Mouse (Mus musculus): ENCODE data around the gene Xrcc2. TPM values are rescaled to one million over a fixed set of nuclear protein-coding genes. Genes with fewer than 3 reads are reported as not detected.

The Xrcc2 gene
- polyA plus RNA-seq, 1 experiment from 2014 or later: 10.2 TPM

GRCm38 (mm10) chr5:25666684-25667083 is 38.9 kb downstream of the Xrcc2 start:
- WGBS: 70% methylated on average over 9 of the region's 9 CpGs
- no peak for TF ChIP-seq CTCF (IDR thresholded peaks at IDR 0.05; ENCODE audit: low read depth)
- H3K4me1 ChIP-seq (ENCODE audit: insufficient read depth): no peaks in the 10 kb centered on the region
- no peak overlapping the region for H3K9ac ChIP-seq
- ATAC-seq (ENCODE audit: insufficient read depth) (no peak), DNase-seq (no peak)
- H3K36me3 ChIP-seq (ENCODE audit: insufficient read depth): no peaks in the 10 kb centered on the region
- H3K9me3 ChIP-seq (ENCODE audit: low read depth, low read length): no peaks in the 10 kb centered on the region
- no peak overlapping the region for H3K27ac ChIP-seq (ENCODE audit: low read depth)
- H3K27me3 ChIP-seq (ENCODE audit: insufficient read depth, low read length): no peaks in the 10 kb centered on the region
- no peak overlapping the region for H3K4me2 ChIP-seq
- H3K4me3 ChIP-seq (ENCODE audit: low read depth, low read length): no peak overlapping the region

GRCm38 (mm10) chr5:25666108-25666507 is 39.5 kb downstream of the Xrcc2 start:
- WGBS: 60% methylated on average over 4 of the region's 4 CpGs
- no peaks in the 10 kb centered on the region for H3K9me3 ChIP-seq (ENCODE audit: low read depth, low read length)
- no peak for TF ChIP-seq CTCF (IDR thresholded peaks at IDR 0.05; ENCODE audit: low read depth)
- H3K4me1 ChIP-seq (ENCODE audit: insufficient read depth): no peaks in the 10 kb centered on the region
- no peak overlapping the region for H3K9ac ChIP-seq
- DNase-seq (no peak), ATAC-seq (ENCODE audit: insufficient read depth) (no peak)
- H3K4me2 ChIP-seq: no peak overlapping the region
- no peaks in the 10 kb centered on the region for H3K36me3 ChIP-seq (ENCODE audit: insufficient read depth)
- H3K4me3 ChIP-seq (ENCODE audit: low read depth, low read length): no peak overlapping the region
- no peaks in the 10 kb centered on the region for H3K27me3 ChIP-seq (ENCODE audit: insufficient read depth, low read length)
- H3K27ac ChIP-seq (ENCODE audit: low read depth): no peak overlapping the region

DNA sequence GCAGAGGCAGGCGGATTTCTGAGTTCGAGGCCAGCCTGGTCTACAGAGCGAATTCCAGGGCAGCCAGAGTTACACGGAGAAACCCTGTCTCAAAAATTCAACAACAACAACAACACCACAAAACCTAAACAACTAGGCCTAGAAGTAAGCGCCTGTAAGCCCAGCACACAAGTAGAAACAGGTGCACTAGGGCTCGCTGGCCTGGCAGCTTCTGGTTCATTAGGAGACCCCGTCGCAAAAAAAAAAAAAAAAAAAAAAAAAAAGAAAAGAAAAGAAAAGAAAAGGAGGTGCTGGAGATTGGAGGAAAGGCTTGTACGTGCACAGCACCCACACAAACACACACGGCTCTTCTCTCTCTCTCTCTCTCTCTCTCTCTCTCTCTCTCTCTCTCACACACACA is 40.1 kb downstream of the Xrcc2 start:
- H3K4me3 ChIP-seq (ENCODE audit: low read depth, low read length): no peak overlapping the region
- DNase-seq: no peak
- H3K9me3 ChIP-seq (ENCODE audit: low read depth, low read length): no peaks in the 10 kb centered on the region
- 79% methylated on average over 10 of the region's 10 CpGs for WGBS
- H3K36me3 ChIP-seq (ENCODE audit: insufficient read depth): no peaks in the 10 kb centered on the region
- H3K27me3 ChIP-seq (ENCODE audit: insufficient read depth, low read length): no peaks in the 10 kb centered on the region
- H3K4me2 ChIP-seq: no peak overlapping the region
- no peak overlapping the region for H3K27ac ChIP-seq (ENCODE audit: low read depth)
- no peak overlapping the region for H3K9ac ChIP-seq
- no peak for TF ChIP-seq CTCF (IDR thresholded peaks at IDR 0.05; ENCODE audit: low read depth)
- no peak for ATAC-seq (ENCODE audit: insufficient read depth)
- no peaks in the 10 kb centered on the region for H3K4me1 ChIP-seq (ENCODE audit: insufficient read depth)

DNA sequence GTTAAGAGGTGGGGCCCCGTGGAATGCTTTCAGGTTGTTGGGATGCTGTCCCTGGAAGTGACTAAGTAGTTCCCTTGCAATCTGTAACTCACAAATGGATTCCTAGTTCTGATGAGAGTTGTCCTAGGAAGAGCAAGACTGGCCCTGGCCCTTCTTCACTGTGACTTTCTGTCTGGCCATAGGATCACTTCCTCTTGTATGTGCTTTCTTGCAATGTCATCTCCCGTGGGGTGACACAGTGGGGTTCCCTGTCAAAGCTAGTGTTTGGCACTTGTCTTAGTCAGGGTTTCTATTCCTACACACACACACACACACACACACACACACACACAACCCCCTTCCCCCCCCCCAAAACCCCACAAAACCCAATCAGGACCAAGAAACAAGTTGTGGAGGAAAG is 42.5 kb downstream of the Xrcc2 start:
- H3K4me1 ChIP-seq (ENCODE audit: insufficient read depth): no peaks in the 10 kb centered on the region
- no peak overlapping the region for H3K27ac ChIP-seq (ENCODE audit: low read depth)
- H3K4me3 ChIP-seq (ENCODE audit: low read depth, low read length): no peak overlapping the region
- H3K27me3 ChIP-seq (ENCODE audit: insufficient read depth, low read length): no peaks in the 10 kb centered on the region
- H3K36me3 ChIP-seq (ENCODE audit: insufficient read depth): no peaks in the 10 kb centered on the region
- H3K9ac ChIP-seq: no peak overlapping the region
- no peak for ATAC-seq (ENCODE audit: insufficient read depth)
- DNase-seq: no peak
- 78% methylated on average over 2 of the region's 2 CpGs for WGBS
- H3K9me3 ChIP-seq (ENCODE audit: low read depth, low read length): no peaks in the 10 kb centered on the region
- H3K4me2 ChIP-seq: no peak overlapping the region
- TF ChIP-seq CTCF (IDR thresholded peaks at IDR 0.05; ENCODE audit: low read depth): no peak

- peak; percentile 79; the same call in 1 of the 2 replicates for ATAC-seq (ENCODE audit: insufficient read depth)
- 8% methylated on average over 14 of the region's 14 CpGs for WGBS
- H3K4me3 ChIP-seq (ENCODE audit: low read depth, low read length): peak overlapping the region; percentile 17
These were observed 51.0 kb downstream of the Xrcc2 start for GRCm38 (mm10) chr5:25654578-25654987.

DNA sequence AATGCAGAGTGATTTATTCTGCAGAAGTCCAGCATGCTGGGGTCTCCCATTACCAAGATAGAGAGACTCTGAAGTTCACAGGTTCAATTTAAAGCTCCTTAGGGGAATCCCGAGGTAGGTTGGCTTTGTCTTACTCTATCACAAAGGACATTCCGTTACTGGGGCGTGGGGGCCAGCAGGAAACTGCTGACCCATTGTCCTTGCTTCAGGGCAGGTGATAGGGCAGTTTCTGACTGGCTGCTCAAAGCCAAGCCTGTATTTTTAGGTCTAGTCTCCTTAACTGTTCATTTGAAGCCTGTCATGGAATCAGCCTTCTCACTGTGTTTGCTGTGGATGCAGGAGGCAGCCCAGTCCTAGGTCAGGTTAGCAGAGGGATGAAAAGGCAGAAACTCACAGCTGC is 52.2 kb downstream of the Xrcc2 start:
- Histone ChIP-seq H3K4me2 (no peak overlapping the region), H3K9ac (no peak overlapping the region), H3K36me3 (ENCODE audit: insufficient read depth) (no peaks in the 10 kb centered on the region), H3K4me1 (ENCODE audit: insufficient read depth) (no peaks in the 10 kb centered on the region), H3K27me3 (ENCODE audit: insufficient read depth, low read length) (no peaks in the 10 kb centered on the region), H3K4me3 (ENCODE audit: low read depth, low read length) (no peak overlapping the region), H3K27ac (ENCODE audit: low read depth) (no peak overlapping the region), H3K9me3 (ENCODE audit: low read depth, low read length) (no peaks in the 10 kb centered on the region)
- no peak for DNase-seq
- 43% methylated on average over 3 of the region's 3 CpGs for WGBS
- ATAC-seq (ENCODE audit: insufficient read depth): no peak
- no peak for TF ChIP-seq CTCF (IDR thresholded peaks at IDR 0.05; ENCODE audit: low read depth)

More at GRCm38 (mm10) chr5:25654578-25654987, 51.0 kb downstream of the Xrcc2 start:
- peak overlapping the region; percentile 23; the same call in 1 of the 2 replicates for H3K9ac ChIP-seq
- no peaks in the 10 kb centered on the region for H3K4me1 ChIP-seq (ENCODE audit: insufficient read depth)
- no peaks in the 10 kb centered on the region for H3K27me3 ChIP-seq (ENCODE audit: insufficient read depth, low read length)
- peak overlapping the region; percentile 51 for H3K4me2 ChIP-seq
- no peak for TF ChIP-seq CTCF (IDR thresholded peaks at IDR 0.05; ENCODE audit: low read depth)
- H3K27ac ChIP-seq (ENCODE audit: low read depth): no peak overlapping the region
- H3K9me3 ChIP-seq (ENCODE audit: low read depth, low read length): no peaks in the 10 kb centered on the region
- no peaks in the 10 kb centered on the region for H3K36me3 ChIP-seq (ENCODE audit: insufficient read depth)
- peak; percentile 48 for DNase-seq

DNA sequence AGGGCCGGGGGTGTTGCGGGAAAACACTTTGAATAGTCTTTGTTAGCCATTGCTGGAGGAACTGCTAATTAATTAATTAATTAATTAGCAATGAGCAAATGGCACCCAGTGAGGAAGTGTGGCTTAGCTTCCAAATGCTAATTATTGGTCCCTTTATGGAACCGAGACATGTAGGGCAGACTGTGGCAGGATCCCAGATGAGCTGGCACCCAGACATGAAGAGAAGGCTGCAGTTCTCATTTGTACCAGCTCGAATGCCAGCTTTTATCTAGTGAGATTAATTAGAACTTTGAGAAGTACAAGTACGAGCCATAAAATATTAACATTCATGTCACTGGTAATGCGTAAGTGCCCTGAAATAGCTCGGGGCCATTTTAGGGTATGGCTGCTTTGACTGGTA is 53.2 kb downstream of the Xrcc2 start:
- Histone ChIP-seq H3K4me2 (no peak overlapping the region), H3K36me3 (ENCODE audit: insufficient read depth) (no peaks in the 10 kb centered on the region), H3K4me1 (ENCODE audit: insufficient read depth) (no peaks in the 10 kb centered on the region), H3K9me3 (ENCODE audit: low read depth, low read length) (no peaks in the 10 kb centered on the region), H3K4me3 (ENCODE audit: low read depth, low read length) (no peak overlapping the region), H3K9ac (no peak overlapping the region), H3K27me3 (ENCODE audit: insufficient read depth, low read length) (no peaks in the 10 kb centered on the region), H3K27ac (ENCODE audit: low read depth) (no peak overlapping the region)
- no peak for TF ChIP-seq CTCF (IDR thresholded peaks at IDR 0.05; ENCODE audit: low read depth)
- ATAC-seq (ENCODE audit: insufficient read depth) (no peak), DNase-seq (no peak)
- 88% methylated on average over 7 of the region's 7 CpGs for WGBS
